Mouse (Mus musculus) embryonic facial prominence, embryonic 11.5 days (tissue): ENCODE measurements at regions not wholly inside any gene's neighbourhood (a gene's known extent, or its start where the extent isn't known, plus 50 kb on each side); places are given as distances from the start of the nearest gene placed in this dataset.

Experiments used
- ATAC-seq: fragments of 200-750 bp; cut with Nextera tagmentation; replicated peaks from 2 replicates; pipeline ENCODE4 v1.8.0; 2017; ENCODE audit warnings: low read depth; ENCODE audit not compliant: insufficient number of reproducible peaks, low FRiP score, low TSS enrichment
- DNase-seq: peaks from one replicate; pipeline ENCODE4 v3.0.0-alpha.2; 2015; ENCODE audit warnings: low spot score
- H3K27ac ChIP-seq: fragments of 300-500 bp; sonication (generic); replicated peaks from 2 replicates; pipeline ENCODE4 v1.5.1; 2014; ENCODE audit warnings: mild to moderate bottlenecking, low read depth, low read length, control low read depth
- H3K27me3 ChIP-seq: fragments of 300-500 bp; sonication (generic); 2 replicates; pipeline ENCODE4 v1.6.1; 2014; ENCODE audit warnings: mild to moderate bottlenecking, low read length, moderate library complexity, mixed read lengths; ENCODE audit not compliant: control insufficient read depth, insufficient read depth
- H3K36me3 ChIP-seq: fragments of 300-500 bp; sonication (generic); replicated peaks from 2 replicates; pipeline ENCODE4 v1.6.1; 2014; ENCODE audit warnings: low read depth, mild to moderate bottlenecking, low read length, moderate library complexity, mixed read lengths; ENCODE audit not compliant: control insufficient read depth, insufficient read depth
- H3K4me1 ChIP-seq: fragments of 300-500 bp; sonication (generic); 2 replicates; pipeline ENCODE4 v1.6.1; 2014; ENCODE audit warnings: low read length, mixed read lengths; ENCODE audit not compliant: control insufficient read depth, insufficient read depth
- H3K4me2 ChIP-seq: fragments of 300-500 bp; sonication (generic); 2 replicates; pipeline ENCODE4 v1.6.1; 2014; ENCODE audit warnings: low read depth, mild to moderate bottlenecking, control low read depth, low read length, moderate library complexity
- H3K4me3 ChIP-seq: fragments of 300-500 bp; sonication (generic); 2 replicates; pipeline ENCODE4 v1.5.1; 2014; ENCODE audit warnings: low read depth, low read length, control low read depth
- H3K9ac ChIP-seq: fragments of 300-500 bp; sonication (generic); replicated peaks from 2 replicates; pipeline ENCODE4 v1.6.1; 2014; ENCODE audit warnings: mild to moderate bottlenecking, control low read depth, low read length
- H3K9me3 ChIP-seq: fragments of 300-500 bp; sonication (generic); replicated peaks from 2 replicates; pipeline ENCODE4 v1.6.1; 2016; ENCODE audit warnings: mild to moderate bottlenecking, low read length, inconsistent platforms, mixed read lengths; ENCODE audit not compliant: control insufficient read depth
- WGBS: fragments of 180-500 bp; shearing (Covaris S2); extraction: QIAGEN DNeasy Blood & Tissue Kit; methylation state at CpG from one replicate; pipeline ENCODE4 v1.1.7; 2014; 5-methylcytosine and 5-hydroxymethylcytosine counted together

GRCm38 (mm10) chr5:64662476-64662875, 140.7 kb upstream of the Klf3 start:
- Histone ChIP-seq H3K9me3 (no peaks in the 10 kb centered on the region), H3K27me3 (no peaks in the 10 kb centered on the region), H3K36me3 (no peaks in the 10 kb centered on the region), H3K4me3 (no peak overlapping the region), H3K9ac (no peak overlapping the region), H3K4me2 (no peak overlapping the region), H3K27ac (no peak overlapping the region), H3K4me1 (no peaks in the 10 kb centered on the region)
- WGBS: 41% methylated on average over 7 of the region's 7 CpGs
- ATAC-seq (no peak), DNase-seq (no peak)

GRCm38 (mm10) chr5:64663766-64664165, 139.4 kb upstream of the Klf3 start:
- H3K4me2 ChIP-seq: no peak overlapping the region
- no peak overlapping the region for H3K4me3 ChIP-seq
- H3K27me3 ChIP-seq: no peaks in the 10 kb centered on the region
- H3K9ac ChIP-seq: no peak overlapping the region
- whole genome bisulfite sequencing: 86% methylated on average over 1 of the region's 1 CpGs
- DNase-seq (no peak), ATAC-seq (no peak)
- no peaks in the 10 kb centered on the region for H3K9me3 ChIP-seq
- H3K27ac ChIP-seq: no peak overlapping the region
- H3K36me3 ChIP-seq: no peaks in the 10 kb centered on the region
- H3K4me1 ChIP-seq: no peaks in the 10 kb centered on the region

GRCm38 (mm10) chr5:64665064-64665463, 138.1 kb upstream of the Klf3 start:
- Histone ChIP-seq H3K27ac (no peak overlapping the region), H3K36me3 (no peaks in the 10 kb centered on the region), H3K27me3 (no peaks in the 10 kb centered on the region), H3K4me2 (no peak overlapping the region), H3K4me1 (no peaks in the 10 kb centered on the region), H3K4me3 (no peak overlapping the region), H3K9ac (no peak overlapping the region), H3K9me3 (no peaks in the 10 kb centered on the region)
- 67% methylated on average over 3 of the region's 3 CpGs for WGBS
- ATAC-seq (no peak), DNase-seq (no peak)

GRCm38 (mm10) chr5:64666256-64666655, 136.9 kb upstream of the Klf3 start:
- Histone ChIP-seq H3K36me3 (no peaks in the 10 kb centered on the region), H3K4me1 (no peaks in the 10 kb centered on the region), H3K4me2 (no peak overlapping the region), H3K9ac (no peak overlapping the region), H3K27ac (no peak overlapping the region), H3K9me3 (no peaks in the 10 kb centered on the region), H3K4me3 (no peak overlapping the region), H3K27me3 (no peaks in the 10 kb centered on the region)
- DNase-seq (no peak), ATAC-seq (no peak)
- 37% methylated on average over 3 of the region's 3 CpGs for WGBS

- Histone ChIP-seq H3K4me1 (no peaks in the 10 kb centered on the region), H3K4me3 (no peak overlapping the region), H3K9ac (no peak overlapping the region), H3K9me3 (no peaks in the 10 kb centered on the region), H3K36me3 (no peaks in the 10 kb centered on the region), H3K27ac (no peak overlapping the region), H3K27me3 (no peaks in the 10 kb centered on the region), H3K4me2 (no peak overlapping the region)
- no peak for ATAC-seq
- 81% methylated on average over 3 of the region's 3 CpGs for WGBS
- DNase-seq: no peak
Measured at GRCm38 (mm10) chr5:64667053-64667452, 136.1 kb upstream of the Klf3 start.

GRCm38 (mm10) chr5:64673861-64674260, 129.3 kb upstream of the Klf3 start:
- Histone ChIP-seq H3K27me3 (no peaks in the 10 kb centered on the region), H3K27ac (no peak overlapping the region), H3K4me2 (no peak overlapping the region), H3K9me3 (no peaks in the 10 kb centered on the region), H3K4me1 (no peaks in the 10 kb centered on the region), H3K4me3 (no peak overlapping the region), H3K9ac (no peak overlapping the region), H3K36me3 (no peaks in the 10 kb centered on the region)
- ATAC-seq (no peak), DNase-seq (no peak)
- 92% methylated on average over 2 of the region's 2 CpGs for WGBS

GRCm38 (mm10) chr5:64676214-64676945, 126.8 kb upstream of the Klf3 start:
- DNase-seq (no peak), ATAC-seq (no peak)
- 90% methylated on average over 17 of the region's 17 CpGs for WGBS

GRCm38 (mm10) chr5:64676946-64677588, 126.1 kb upstream of the Klf3 start:
- DNase-seq (no peak), ATAC-seq (no peak)
- no peak overlapping the region for H3K9ac ChIP-seq
- H3K9me3 ChIP-seq: no peaks in the 10 kb centered on the region
- H3K4me2 ChIP-seq: no peak overlapping the region
- no peak overlapping the region for H3K4me3 ChIP-seq
- H3K4me1 ChIP-seq: no peaks in the 10 kb centered on the region
- H3K27me3 ChIP-seq: no peaks in the 10 kb centered on the region
- WGBS: 91% methylated on average over 8 of the region's 8 CpGs
- H3K27ac ChIP-seq: no peak overlapping the region
- no peaks in the 10 kb centered on the region for H3K36me3 ChIP-seq

More at GRCm38 (mm10) chr5:64676214-64676945, 126.8 kb upstream of the Klf3 start:
- H3K27me3 ChIP-seq: no peaks in the 10 kb centered on the region
- no peaks in the 10 kb centered on the region for H3K4me1 ChIP-seq
- H3K9ac ChIP-seq: no peak overlapping the region
- no peaks in the 10 kb centered on the region for H3K36me3 ChIP-seq
- no peak overlapping the region for H3K4me2 ChIP-seq
- H3K9me3 ChIP-seq: no peaks in the 10 kb centered on the region
- H3K27ac ChIP-seq: no peak overlapping the region
- H3K4me3 ChIP-seq: no peak overlapping the region
